Mouse (Mus musculus) small intestine, adult 2 months (tissue): ENCODE results near the gene Tnnt3. TPM values are rescaled to one million over a fixed set of nuclear protein-coding genes. Genes with fewer than 3 reads are reported as not detected.

Source experiments
- H3K27ac ChIP-seq: fragments of 200-500 bp; 2 replicates; pipeline ENCODE4 v1.5.1; 2012; ENCODE audit warnings: low read depth, low read length, control low read depth, inconsistent platforms; ENCODE audit not compliant: insufficient read depth
- H3K27me3 ChIP-seq: fragments of 200-500 bp; 2 replicates; pipeline ENCODE4 v1.6.1; 2012; ENCODE audit warnings: mild to moderate bottlenecking, moderate library complexity, low read length, inconsistent platforms; ENCODE audit not compliant: control insufficient read depth, insufficient read depth
- H3K36me3 ChIP-seq: fragments of 200-500 bp; 2 replicates; pipeline ENCODE4 v1.6.1; 2012; ENCODE audit warnings: mild to moderate bottlenecking, low read length, control low read depth, inconsistent platforms; ENCODE audit not compliant: control insufficient read depth, insufficient read depth
- H3K4me1 ChIP-seq: fragments of 200-500 bp; 2 replicates; pipeline ENCODE4 v1.6.1; 2012; ENCODE audit warnings: low read length, inconsistent platforms, mixed read lengths; ENCODE audit not compliant: control insufficient read depth, insufficient read depth, insufficient read length
- H3K4me3 ChIP-seq: fragments of 200-500 bp; 2 replicates; pipeline ENCODE4 v1.5.1; 2012; ENCODE audit warnings: low read depth, mild to moderate bottlenecking, control low read depth, inconsistent platforms, low read length, moderate library complexity
- CTCF ChIP-seq: fragments of 200-500 bp; IDR thresholded peaks from 2 replicates; pipeline ENCODE4 v1.5.1; 2012; ENCODE audit warnings: low read depth, mild to moderate bottlenecking, control low read depth, inconsistent platforms, low read length, moderate library complexity, mixed read lengths; ENCODE audit not compliant: insufficient replicate concordance, insufficient read length; ENCODE audit errors: extremely low read depth
- POLR2A ChIP-seq: fragments of 200-500 bp; IDR thresholded peaks from 2 replicates; pipeline ENCODE4 v1.6.1; 2012; ENCODE audit warnings: low read depth, mild to moderate bottlenecking, control low read depth, inconsistent platforms, low read length, moderate library complexity
- WGBS: fragments of 180-500 bp; shearing (Covaris S2); methylation state at CpG from one replicate; pipeline ENCODE4 v1.1.7; 2018; 5-methylcytosine and 5-hydroxymethylcytosine counted together
- polyA plus RNA-seq: library from polyadenylated mRNA; depleted of rRNA; stranded (reverse); fragments of >200 nt; gene quantifications from 2 replicates; pipeline ENCODE4 v1.2.3, GENCODE M21; 2012; rRNA removed

The Tnnt3 gene
- polyA plus RNA-seq: 0.10 TPM in 1 of 2 replicates, not detected in the other

GRCm38 (mm10) chr7:142498575-142498974 is at the start of gene Tnnt3:
Gene Tnnt3, plus strand, starts transcription at chr7:142498836.
- no peaks in the 10 kb centered on the region for H3K4me1 ChIP-seq
- H3K4me3 ChIP-seq: no peak within 1 kb of the TSS
- H3K27me3 ChIP-seq: no peaks in the 10 kb centered on the region
- TF ChIP-seq POLR2A (no peak), CTCF (no peak)
- no peaks in the 10 kb centered on the region for H3K36me3 ChIP-seq
- H3K27ac ChIP-seq: no peak within 1 kb of the TSS
- WGBS: 100% methylated on average over 2 of the region's 2 CpGs

- Histone ChIP-seq H3K4me3 (no peak overlapping the region), H3K4me1 (no peaks in the 10 kb centered on the region), H3K27me3 (no peaks in the 10 kb centered on the region), H3K27ac (no peak overlapping the region), H3K36me3 (no peaks in the 10 kb centered on the region)
- TF ChIP-seq POLR2A (no peak), CTCF (no peak)
- 70% methylated on average over 6 of the region's 6 CpGs for WGBS
Measured at GRCm38 (mm10) chr7:142449038-142449617, 49.5 kb upstream of the Tnnt3 start.

GRCm38 (mm10) chr7:142454706-142455105 is 43.9 kb upstream of the Tnnt3 start:
- Histone ChIP-seq H3K27ac (no peak overlapping the region), H3K27me3 (no peaks in the 10 kb centered on the region), H3K4me1 (peaks cover 3% of the 10 kb centered on the region; the same call in 1 of the 2 replicates), H3K36me3 (no peaks in the 10 kb centered on the region), H3K4me3 (no peak overlapping the region)
- TF ChIP-seq POLR2A (no peak), CTCF (no peak)
- 73% methylated on average over 1 of the region's 1 CpGs for WGBS

GRCm38 (mm10) chr7:142455251-142455650 is 43.4 kb upstream of the Tnnt3 start:
- no peaks in the 10 kb centered on the region for H3K36me3 ChIP-seq
- H3K4me3 ChIP-seq: no peak overlapping the region
- TF ChIP-seq CTCF (no peak), POLR2A (no peak)
- no peaks in the 10 kb centered on the region for H3K27me3 ChIP-seq
- 36% methylated on average over 2 of the region's 2 CpGs for WGBS
- H3K4me1 ChIP-seq: peaks cover 3% of the 10 kb centered on the region; the same call in 1 of the 2 replicates
- no peak overlapping the region for H3K27ac ChIP-seq

- Histone ChIP-seq H3K4me1 (peaks cover 3% of the 10 kb centered on the region; the same call in 1 of the 2 replicates), H3K27ac (no peak overlapping the region)
- 51% methylated on average over 3 of the region's 3 CpGs for WGBS
Measured at GRCm38 (mm10) chr7:142456806-142457205, 41.8 kb upstream of the Tnnt3 start.

GRCm38 (mm10) chr7:142457227-142457811 is 41.3 kb upstream of the Tnnt3 start:
- no peak overlapping the region for H3K27ac ChIP-seq
- H3K36me3 ChIP-seq: no peaks in the 10 kb centered on the region
- H3K27me3 ChIP-seq: no peaks in the 10 kb centered on the region
- WGBS: 45% methylated on average over 3 of the region's 3 CpGs
- no peak overlapping the region for H3K4me3 ChIP-seq
- TF ChIP-seq POLR2A (no peak), CTCF (no peak)
- H3K4me1 ChIP-seq: peaks cover 3% of the 10 kb centered on the region; the same call in 1 of the 2 replicates

More at GRCm38 (mm10) chr7:142456806-142457205, 41.8 kb upstream of the Tnnt3 start:
- TF ChIP-seq POLR2A: no peak
- H3K4me3 ChIP-seq: no peak overlapping the region
- no peaks in the 10 kb centered on the region for H3K27me3 ChIP-seq
- no peaks in the 10 kb centered on the region for H3K36me3 ChIP-seq

- WGBS: 42% methylated on average over 2 of the region's 2 CpGs
- Histone ChIP-seq H3K36me3 (no peaks in the 10 kb centered on the region), H3K27ac (peak overlapping the region; percentile 60), H3K4me1 (peaks cover 3% of the 10 kb centered on the region; the same call in 1 of the 2 replicates), H3K4me3 (no peak overlapping the region), H3K27me3 (no peaks in the 10 kb centered on the region)
- TF ChIP-seq CTCF (no peak), POLR2A (no peak)
Measured at GRCm38 (mm10) chr7:142458026-142458425, 40.6 kb upstream of the Tnnt3 start.
